Mouse (Mus musculus) lung, postnatal 0 days (tissue): ENCODE data around the gene Keap1.

Experiments used
- CTCF ChIP-seq: IDR thresholded peaks from 2 replicates; pipeline ENCODE4 v1.5.1; 2016; ENCODE audit warnings: antibody characterized with exemption, mild to moderate bottlenecking
- EP300 ChIP-seq: IDR thresholded peaks from 2 replicates; pipeline ENCODE4 v1.6.1; 2016; ENCODE audit warnings: antibody characterized with exemption, mild to moderate bottlenecking, control low read depth

- no peak for TF ChIP-seq EP300
- no peak for TF ChIP-seq CTCF
These were observed 27.7 kb upstream of the Keap1 start for GRCm38 (mm10) chr9:21266889-21267288.
